Mouse (Mus musculus) pancreas, adult 10 weeks (tissue): ENCODE data around the gene Kcnk13. TPM values are rescaled to one million over a fixed set of nuclear protein-coding genes. Genes with fewer than 3 reads are reported as not detected.

ENCODE experiments used
- polyA plus RNA-seq: library from polyadenylated mRNA; stranded (reverse); fragments of 350-450 nt; fragmentation: Illumina TruSeq; extraction: RNeasy Lipid Tissue Mini Kit (QIAGEN cat#74804); gene quantifications from one replicate; pipeline ENCODE4 v1.2.3, GENCODE M21; 2015; ENCODE audit warnings: low read depth, low replicate concordance; ENCODE audit not compliant: insufficient read depth

Gene Kcnk13
- polyA plus RNA-seq = not detected

DNA sequence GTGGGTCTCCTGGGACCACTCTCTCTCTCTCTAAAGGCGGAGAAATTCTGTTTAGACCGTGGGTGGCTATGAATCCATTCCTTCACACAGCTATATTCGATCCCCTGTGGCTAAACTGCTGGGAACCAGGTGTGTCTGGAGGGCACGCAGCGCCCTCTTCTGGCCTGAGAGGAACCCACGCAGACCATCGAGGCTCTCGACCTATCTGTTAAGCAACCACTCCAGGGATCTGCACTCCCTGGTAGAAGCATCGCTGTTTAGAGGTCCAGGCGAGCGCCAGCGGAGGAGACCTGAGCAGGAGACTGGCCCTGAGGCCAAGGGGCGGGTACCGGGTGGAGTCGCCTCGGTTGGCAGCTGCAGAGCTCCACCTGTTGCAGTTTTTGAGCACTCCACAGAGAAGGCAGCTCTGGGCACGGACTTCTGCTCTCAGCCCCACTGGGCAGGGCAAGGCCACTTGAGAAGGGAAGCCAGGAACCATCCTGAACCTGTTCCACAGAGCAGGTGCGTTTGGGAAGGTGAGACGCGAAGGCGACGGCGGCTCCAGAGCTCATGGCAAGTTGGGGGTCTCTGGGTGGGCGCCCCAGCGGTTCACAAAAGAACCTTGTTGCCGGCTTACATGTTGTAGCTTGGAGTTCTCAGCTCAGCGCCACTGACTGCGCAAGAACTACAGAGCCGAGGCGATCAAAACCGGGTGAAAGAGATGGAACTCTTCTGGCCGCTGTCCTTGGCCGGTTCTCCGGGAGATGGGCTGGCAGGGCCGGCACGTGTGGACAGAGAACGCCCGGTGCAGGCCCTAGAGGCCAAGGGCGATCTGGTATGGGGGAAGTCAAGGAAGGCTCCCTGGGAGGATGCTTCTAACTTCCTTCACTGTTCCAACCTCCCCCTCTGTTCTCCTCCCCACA is at the start of gene Kcnk13:
TSS of gene Kcnk13 (plus strand) at position 199 of the 902 bp plus-strand sequence.

DNA sequence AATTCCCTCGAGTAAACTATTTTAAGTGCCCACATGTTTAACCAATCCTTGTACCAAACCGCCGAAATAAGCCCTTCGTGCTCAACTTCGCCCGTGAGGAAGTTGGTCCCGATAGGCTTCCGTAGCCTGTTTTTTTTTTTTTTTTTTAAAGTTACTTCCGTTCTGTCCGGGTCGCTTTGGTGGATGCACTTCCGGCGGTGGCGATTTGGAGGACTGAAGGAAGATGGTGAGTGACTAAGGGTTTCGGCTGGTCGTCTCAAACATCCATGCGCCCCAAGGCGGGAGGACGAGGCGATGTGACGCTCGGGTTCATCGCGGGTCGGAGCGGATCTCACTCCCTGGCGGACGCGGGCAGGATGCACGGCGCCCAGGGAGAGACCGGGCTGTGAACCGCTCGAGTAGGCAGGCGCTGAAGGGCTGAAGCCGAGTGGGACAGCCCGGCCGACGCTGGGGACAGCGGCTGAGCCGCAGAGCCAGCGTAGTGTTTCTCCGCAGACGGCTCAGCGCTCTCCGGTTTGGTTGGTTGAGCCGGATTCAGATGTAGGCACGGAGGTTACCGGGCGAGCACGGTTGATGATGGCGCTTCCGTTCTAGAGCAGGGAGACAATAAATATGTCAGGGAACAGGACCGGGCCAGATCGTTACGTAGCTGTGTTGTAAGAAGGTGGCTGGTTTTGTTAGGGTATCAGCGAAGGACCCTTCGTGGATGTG is 145.8 kb downstream of the Kcnk13 start, which contains the start of gene Psmc1:
TSS of gene Psmc1 (plus strand) at position 169 of the 711 bp plus-strand sequence.

Other genes starting within 250 kb of the Kcnk13 start
- gene Efcab11, start 80.1 kb upstream of the Kcnk13 start, polyA plus RNA-seq = not detected
- gene Tdp1, start 80.0 kb upstream of the Kcnk13 start, polyA plus RNA-seq = 4.9 TPM
- 41.7 TPM for gene Psmc1, start 145.7 kb downstream of the Kcnk13 start, polyA plus RNA-seq
- 2.3 TPM for gene Nrde2, start 195.2 kb downstream of the Kcnk13 start, polyA plus RNA-seq
- gene Calm1, start 234.9 kb downstream of the Kcnk13 start, polyA plus RNA-seq = 88.5 TPM